Mouse (Mus musculus) testis, adult 2 months (tissue): Measurements from ENCODE around the gene Snap91.

ENCODE experiments used
- CTCF ChIP-seq: fragments of 200-500 bp; IDR thresholded peaks from 2 replicates; pipeline ENCODE4 v1.5.1; 2012; ENCODE audit warnings: low read depth, mild to moderate bottlenecking, inconsistent platforms, low read length, moderate library complexity; ENCODE audit not compliant: control insufficient read depth, insufficient read depth, insufficient replicate concordance
- POLR2A ChIP-seq: fragments of 200-500 bp; IDR thresholded peaks from 2 replicates; pipeline ENCODE4 v1.6.1; 2012; ENCODE audit warnings: low read depth, mild to moderate bottlenecking, inconsistent platforms, low read length, moderate library complexity; ENCODE audit not compliant: control insufficient read depth

GRCm38 (mm10) chr9:86716540-86716939, 163.9 kb downstream of the Snap91 start:
- TF ChIP-seq CTCF (no peak), POLR2A (no peak)
